Mouse (Mus musculus): ENCODE measurements around the gene Ada. TPM values are rescaled to one million over a fixed set of nuclear protein-coding genes. Genes with fewer than 3 reads are reported as not detected.

Ada gene
- polyA plus RNA-seq, 1 experiment from 2014 or later, result 6.6 TPM

Other genes starting within 250 kb of the Ada start
- gene Hnf4a, start 243.4 kb downstream of the Ada start, polyA plus RNA-seq (2015; fragmentation: Nextera tagmentation; extraction: Ambion mirVana), result not detected in 2 replicates
- 39.3 and 44.9 TPM in 2 replicates for gene Ttpal, start 147.9 kb downstream of the Ada start, polyA plus RNA-seq (2015; fragmentation: Nextera tagmentation; extraction: Ambion mirVana)
- gene Serinc3, start 105.1 kb downstream of the Ada start, polyA plus RNA-seq (2015; fragmentation: Nextera tagmentation; extraction: Ambion mirVana), result 23.9 and 26.4 TPM in 2 replicates
- 169 and 170 TPM in 2 replicates for gene Pkig, start 91.9 kb downstream of the Ada start, polyA plus RNA-seq (2015; fragmentation: Nextera tagmentation; extraction: Ambion mirVana)
- gene Ccn5, start 70.6 kb upstream of the Ada start, polyA plus RNA-seq (2015; fragmentation: Nextera tagmentation; extraction: Ambion mirVana), result 0.25 and 0.26 TPM in 2 replicates
- gene Kcnk15, start 103.4 kb upstream of the Ada start, polyA plus RNA-seq (2015; fragmentation: Nextera tagmentation; extraction: Ambion mirVana), result not detected in 2 replicates
- gene Rims4, start 168.4 kb upstream of the Ada start, polyA plus RNA-seq (2015; fragmentation: Nextera tagmentation; extraction: Ambion mirVana), result 2.5 and 3.0 TPM in 2 replicates
- gene Ywhab, start 244.7 kb upstream of the Ada start, polyA plus RNA-seq (2015; fragmentation: Nextera tagmentation; extraction: Ambion mirVana), result 361 and 370 TPM in 2 replicates